Mouse (Mus musculus): Measurements from ENCODE around the gene Sorbs1.

- TF ChIP-seq POLR2AphosphoS2 (IDR thresholded peaks at IDR 0.05; ENCODE audit: low read depth, low read length), result no peak
- no peak for TF ChIP-seq RAD21 (IDR thresholded peaks at IDR 0.05; ENCODE audit: low read depth, low read length)
- no peak for TF ChIP-seq CTCF (conservative IDR thresholded peaks at IDR 0.05 in 1 of 2, IDR thresholded peaks at IDR 0.05 in 1 of 2; ENCODE audit: low read depth in 2 of 2, low read length in 2 of 2)
- TF ChIP-seq ZKSCAN1 (IDR thresholded peaks at IDR 0.05; ENCODE audit: borderline replicate concordance, low read depth, low read length), result no peak
- no peak for TF ChIP-seq CHD2 (IDR thresholded peaks at IDR 0.05; ENCODE audit: low read length)
- TF ChIP-seq SIN3A (IDR thresholded peaks at IDR 0.05; ENCODE audit: low read length), result no peak
Observed at GRCm38 (mm10) chr19:40403999-40404398, 109.6 kb downstream of the Sorbs1 start.

Measured in CH12.LX (cell line).